Mouse (Mus musculus): ENCODE measurements around the gene Banp. TPM values are rescaled to one million over a fixed set of nuclear protein-coding genes. Genes with fewer than 3 reads are reported as not detected.

Gene Banp
- polyA plus RNA-seq, 1 experiment from 2014 or later: 42.3 TPM

DNA sequence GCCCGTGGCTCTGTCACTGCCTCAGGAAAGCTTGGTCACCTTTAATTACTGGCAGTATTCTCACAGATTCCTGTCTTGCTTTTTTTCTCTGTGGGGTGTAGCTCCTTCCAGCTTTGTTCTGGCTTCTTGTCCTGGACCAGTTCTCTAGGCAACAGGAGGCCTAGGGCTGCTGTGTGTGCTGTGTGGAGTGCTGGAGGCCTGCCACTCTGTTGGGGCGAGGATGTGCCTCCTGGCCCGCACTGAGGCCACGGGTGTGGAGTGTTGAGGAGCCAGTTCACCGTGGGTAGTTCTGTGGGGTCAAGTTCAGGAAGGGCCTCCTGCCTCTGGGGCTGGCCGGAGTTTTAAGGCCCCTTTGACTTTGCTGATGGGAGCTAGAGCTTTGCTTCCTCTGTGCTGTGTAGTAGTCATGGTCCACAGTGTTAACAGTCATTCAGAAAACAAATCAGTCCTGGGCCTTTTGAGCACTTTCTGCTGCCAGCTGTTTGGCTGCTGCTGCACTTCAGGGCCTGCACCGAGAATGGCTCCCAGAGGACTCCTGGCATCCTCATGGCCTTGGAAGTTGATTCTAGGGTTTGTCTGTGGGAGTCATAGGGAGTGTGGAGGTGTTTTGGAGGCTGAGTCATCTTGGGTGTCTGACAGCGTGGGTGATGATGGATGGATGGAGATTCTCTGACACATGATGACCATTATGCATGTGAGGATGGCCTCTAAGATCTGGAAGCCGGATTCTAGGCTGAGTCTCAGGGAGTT, 41.1 kb downstream of the Banp start:
- Histone ChIP-seq H3K27ac (no peak overlapping the region), H3K4me3 (replicated peaks) (no peak overlapping the region), H3K4me2 (no peak overlapping the region), H3K9ac (replicated peaks) (no peak overlapping the region), H3K36me3 (peaks cover 90% of the 10 kb centered on the region), H3K27me3 (no peaks in the 10 kb centered on the region), H3K9me3 (no peaks in the 10 kb centered on the region), H3K4me1 (replicated peaks) (no peaks in the 10 kb centered on the region)
- no peak for ATAC-seq (ENCODE audit: insufficient number of reproducible peaks, insufficient read depth, low FRiP score, low TSS enrichment, low read depth)
- WGBS: 88% methylated on average over 9 of the region's 9 CpGs

- WGBS: 86% methylated on average over 7 of the region's 7 CpGs
- Histone ChIP-seq H3K9me3 (no peaks in the 10 kb centered on the region), H3K9ac (replicated peaks) (no peak overlapping the region), H3K4me1 (replicated peaks) (no peaks in the 10 kb centered on the region), H3K4me3 (replicated peaks) (no peak overlapping the region), H3K36me3 (peaks cover 89% of the 10 kb centered on the region), H3K27me3 (no peaks in the 10 kb centered on the region), H3K27ac (no peak overlapping the region), H3K4me2 (no peak overlapping the region)
- no peak for ATAC-seq (ENCODE audit: insufficient number of reproducible peaks, insufficient read depth, low FRiP score, low TSS enrichment, low read depth)
Observed at GRCm38 (mm10) chr8:121991611-121992010, 42.1 kb downstream of the Banp start.

GRCm38 (mm10) chr8:121992911-121993310, 43.4 kb downstream of the Banp start:
- peaks cover 89% of the 10 kb centered on the region for H3K36me3 ChIP-seq
- H3K4me2 ChIP-seq: no peak overlapping the region
- no peaks in the 10 kb centered on the region for H3K9me3 ChIP-seq
- no peaks in the 10 kb centered on the region for H3K4me1 ChIP-seq (replicated peaks)
- ATAC-seq (ENCODE audit: insufficient number of reproducible peaks, insufficient read depth, low FRiP score, low TSS enrichment, low read depth): no peak
- no peak overlapping the region for H3K4me3 ChIP-seq (replicated peaks)
- no peak overlapping the region for H3K27ac ChIP-seq
- H3K27me3 ChIP-seq: no peaks in the 10 kb centered on the region
- 82% methylated on average over 4 of the region's 4 CpGs for WGBS
- H3K9ac ChIP-seq (replicated peaks): no peak overlapping the region

GRCm38 (mm10) chr8:121995112-121995511, 45.6 kb downstream of the Banp start:
- no peaks in the 10 kb centered on the region for H3K9me3 ChIP-seq
- no peak overlapping the region for H3K9ac ChIP-seq (replicated peaks)
- no peak overlapping the region for H3K4me2 ChIP-seq
- no peak for ATAC-seq (ENCODE audit: insufficient number of reproducible peaks, insufficient read depth, low FRiP score, low TSS enrichment, low read depth)
- peaks cover 89% of the 10 kb centered on the region for H3K36me3 ChIP-seq
- no peaks in the 10 kb centered on the region for H3K27me3 ChIP-seq
- 85% methylated on average over 4 of the region's 4 CpGs for WGBS
- H3K27ac ChIP-seq: no peak overlapping the region
- no peaks in the 10 kb centered on the region for H3K4me1 ChIP-seq (replicated peaks)
- no peak overlapping the region for H3K4me3 ChIP-seq (replicated peaks)

DNA sequence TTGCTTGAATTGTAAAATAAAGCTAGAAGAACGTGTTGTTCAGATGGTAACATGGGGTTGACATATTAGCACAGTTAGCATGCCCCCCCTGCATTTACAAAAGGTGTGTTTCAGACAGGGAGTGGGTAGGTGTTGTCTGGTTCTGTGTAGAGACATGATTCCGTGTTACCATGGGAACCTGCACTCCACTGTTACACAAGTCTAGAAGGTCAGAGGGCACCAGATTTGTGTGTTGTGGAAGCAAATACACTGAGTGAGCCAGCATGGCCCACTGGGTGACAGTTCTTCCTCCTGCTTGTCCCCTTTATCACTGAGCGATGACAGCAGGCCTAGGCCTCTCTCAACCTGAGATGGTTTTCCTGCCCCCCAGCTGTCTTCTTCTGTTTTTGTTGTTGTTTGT, 46.3 kb downstream of the Banp start:
- no peak overlapping the region for H3K4me3 ChIP-seq (replicated peaks)
- H3K4me2 ChIP-seq: no peak overlapping the region
- WGBS: 93% methylated on average over 3 of the region's 3 CpGs
- no peak overlapping the region for H3K27ac ChIP-seq
- no peaks in the 10 kb centered on the region for H3K9me3 ChIP-seq
- ATAC-seq (ENCODE audit: insufficient number of reproducible peaks, insufficient read depth, low FRiP score, low TSS enrichment, low read depth): no peak
- H3K36me3 ChIP-seq: peaks cover 89% of the 10 kb centered on the region
- H3K9ac ChIP-seq (replicated peaks): no peak overlapping the region
- H3K27me3 ChIP-seq: no peaks in the 10 kb centered on the region
- H3K4me1 ChIP-seq (replicated peaks): no peaks in the 10 kb centered on the region

DNA sequence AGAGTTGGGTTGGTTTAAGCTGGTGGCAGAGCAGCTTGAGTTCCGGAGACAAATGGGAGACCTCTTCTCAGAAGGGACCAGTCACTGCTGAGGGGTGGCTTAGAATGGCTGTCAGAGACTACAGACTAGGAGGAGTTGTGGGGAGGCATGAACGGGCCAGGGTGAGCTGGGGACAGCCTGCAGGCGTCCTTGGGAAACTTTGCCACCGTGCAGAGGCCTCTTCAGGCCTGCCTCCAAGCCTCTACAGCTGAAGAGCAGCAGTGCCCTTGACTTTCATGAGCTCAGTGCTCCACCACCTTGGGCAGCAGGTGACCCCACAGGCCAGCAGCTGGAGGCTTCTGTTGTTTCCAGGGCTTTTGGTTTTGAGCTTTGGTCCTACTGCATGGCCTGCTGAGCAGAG, 49.1 kb downstream of the Banp start:
- H3K27me3 ChIP-seq: no peaks in the 10 kb centered on the region
- no peak overlapping the region for H3K27ac ChIP-seq
- no peak for ATAC-seq (ENCODE audit: insufficient number of reproducible peaks, insufficient read depth, low FRiP score, low TSS enrichment, low read depth)
- no peak overlapping the region for H3K4me2 ChIP-seq
- no peaks in the 10 kb centered on the region; the same call in 1 of the 2 replicates for H3K4me1 ChIP-seq (replicated peaks)
- WGBS: 88% methylated on average over 4 of the region's 4 CpGs
- H3K36me3 ChIP-seq: peaks cover 90% of the 10 kb centered on the region
- H3K9ac ChIP-seq (replicated peaks): no peak overlapping the region
- H3K4me3 ChIP-seq (replicated peaks): no peak overlapping the region
- no peaks in the 10 kb centered on the region for H3K9me3 ChIP-seq

DNA sequence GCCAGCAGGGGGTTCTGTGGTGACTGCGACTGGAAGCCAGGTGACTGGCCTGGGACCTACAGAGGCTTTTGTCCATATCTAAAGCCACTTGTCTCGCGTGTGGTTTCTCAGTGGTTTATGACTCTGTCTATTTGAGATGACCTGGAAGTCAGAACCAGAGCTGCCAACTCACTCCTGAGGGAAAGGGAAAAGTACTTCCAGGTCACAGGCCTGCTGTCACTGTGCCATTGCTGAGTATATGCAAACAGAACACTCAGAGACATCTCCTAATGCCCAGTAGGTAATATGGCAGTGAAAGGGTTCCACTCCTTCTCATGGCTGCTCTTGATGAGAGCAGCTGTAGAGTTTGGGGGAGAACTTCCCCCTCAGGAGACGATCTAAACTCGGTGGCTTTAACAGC, 49.7 kb downstream of the Banp start:
- Histone ChIP-seq H3K9me3 (no peaks in the 10 kb centered on the region), H3K36me3 (peaks cover 92% of the 10 kb centered on the region), H3K27ac (no peak overlapping the region), H3K4me2 (no peak overlapping the region), H3K27me3 (no peaks in the 10 kb centered on the region), H3K9ac (replicated peaks) (no peak overlapping the region), H3K4me1 (replicated peaks) (no peaks in the 10 kb centered on the region; the same call in 1 of the 2 replicates), H3K4me3 (replicated peaks) (no peak overlapping the region)
- 86% methylated on average over 5 of the region's 5 CpGs for WGBS
- ATAC-seq (ENCODE audit: insufficient number of reproducible peaks, insufficient read depth, low FRiP score, low TSS enrichment, low read depth): no peak

DNA sequence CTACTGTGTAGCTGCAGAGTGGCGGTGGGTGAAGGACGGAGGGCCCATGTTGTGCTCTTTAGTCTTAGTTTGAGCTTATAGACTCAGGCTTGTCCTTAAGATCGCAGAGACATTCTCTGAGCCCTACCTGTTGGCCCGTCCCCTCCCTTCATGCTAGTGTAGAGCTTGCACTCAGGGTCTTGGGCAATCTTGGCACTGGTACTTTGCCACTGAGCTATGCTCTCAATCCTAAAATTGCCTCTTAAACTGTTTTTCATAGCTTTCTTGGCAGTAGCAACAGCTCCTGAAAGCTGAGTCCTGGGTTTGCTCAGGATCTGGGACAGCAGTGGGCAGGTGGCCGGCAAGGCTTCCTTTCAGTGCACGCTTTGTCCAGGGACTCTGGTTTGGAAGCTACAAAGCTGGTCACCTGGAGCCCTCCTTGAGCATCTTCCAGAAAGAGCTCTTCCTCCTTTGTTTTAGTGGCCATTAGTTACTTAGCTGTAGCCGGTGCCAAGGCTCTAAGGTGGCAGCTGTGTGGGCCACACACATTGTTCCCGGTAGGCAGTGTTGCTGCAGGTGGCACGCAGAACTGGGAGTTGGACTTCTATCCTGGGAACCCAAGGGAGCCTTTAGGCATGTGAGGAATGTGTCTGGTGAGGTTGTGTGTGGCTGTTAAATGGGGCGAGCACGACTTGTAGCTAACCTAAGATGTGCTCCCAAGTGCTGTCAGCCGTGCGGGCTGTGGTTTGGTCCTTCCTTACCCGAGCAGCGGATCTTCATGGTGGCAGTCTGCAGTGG, 52.0 kb downstream of the Banp start:
- Histone ChIP-seq H3K27me3 (no peaks in the 10 kb centered on the region), H3K9ac (replicated peaks) (no peak overlapping the region), H3K4me1 (replicated peaks) (no peaks in the 10 kb centered on the region; the same call in 1 of the 2 replicates), H3K36me3 (peaks cover 92% of the 10 kb centered on the region), H3K4me2 (no peak overlapping the region), H3K4me3 (replicated peaks) (no peak overlapping the region), H3K27ac (no peak overlapping the region), H3K9me3 (no peaks in the 10 kb centered on the region)
- no peak for ATAC-seq (ENCODE audit: insufficient number of reproducible peaks, insufficient read depth, low FRiP score, low TSS enrichment, low read depth)
- 86% methylated on average over 15 of the region's 15 CpGs for WGBS

- no peak for ATAC-seq (ENCODE audit: insufficient number of reproducible peaks, insufficient read depth, low FRiP score, low TSS enrichment, low read depth)
- Histone ChIP-seq H3K4me3 (replicated peaks) (no peak overlapping the region), H3K9ac (replicated peaks) (no peak overlapping the region), H3K9me3 (no peaks in the 10 kb centered on the region), H3K4me1 (replicated peaks) (no peaks in the 10 kb centered on the region; the same call in 1 of the 2 replicates), H3K4me2 (no peak overlapping the region), H3K27ac (no peak overlapping the region), H3K36me3 (peaks cover 92% of the 10 kb centered on the region), H3K27me3 (no peaks in the 10 kb centered on the region)
- WGBS: 89% methylated on average over 8 of the region's 8 CpGs
Observed at GRCm38 (mm10) chr8:122003646-122004045, 54.1 kb downstream of the Banp start.

DNA sequence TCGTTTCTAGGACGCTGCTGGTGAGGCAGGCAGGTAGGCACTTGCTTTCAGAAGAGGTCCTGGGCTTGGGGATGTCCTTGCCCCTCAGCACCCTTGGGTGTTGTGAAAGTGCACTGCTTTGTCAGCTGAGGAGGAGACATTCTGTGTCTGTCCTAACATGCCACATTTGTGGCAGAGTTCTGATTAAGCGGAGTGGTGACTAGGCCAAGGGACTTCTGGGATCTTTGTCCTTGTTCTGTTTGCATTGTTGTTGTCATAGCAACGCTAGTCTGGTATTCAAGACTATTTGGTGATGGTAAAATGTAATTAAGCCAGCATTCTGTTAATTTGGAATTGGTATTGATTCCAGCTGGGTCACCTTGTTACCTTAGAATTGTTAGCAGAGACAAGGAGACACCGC, 54.6 kb downstream of the Banp start:
- Histone ChIP-seq H3K36me3 (peaks cover 92% of the 10 kb centered on the region), H3K9ac (replicated peaks) (no peak overlapping the region), H3K4me2 (no peak overlapping the region), H3K4me3 (replicated peaks) (no peak overlapping the region), H3K27ac (no peak overlapping the region), H3K9me3 (no peaks in the 10 kb centered on the region), H3K27me3 (no peaks in the 10 kb centered on the region), H3K4me1 (replicated peaks) (no peaks in the 10 kb centered on the region; the same call in 1 of the 2 replicates)
- 95% methylated on average over 5 of the region's 5 CpGs for WGBS
- no peak for ATAC-seq (ENCODE audit: insufficient number of reproducible peaks, insufficient read depth, low FRiP score, low TSS enrichment, low read depth)

DNA sequence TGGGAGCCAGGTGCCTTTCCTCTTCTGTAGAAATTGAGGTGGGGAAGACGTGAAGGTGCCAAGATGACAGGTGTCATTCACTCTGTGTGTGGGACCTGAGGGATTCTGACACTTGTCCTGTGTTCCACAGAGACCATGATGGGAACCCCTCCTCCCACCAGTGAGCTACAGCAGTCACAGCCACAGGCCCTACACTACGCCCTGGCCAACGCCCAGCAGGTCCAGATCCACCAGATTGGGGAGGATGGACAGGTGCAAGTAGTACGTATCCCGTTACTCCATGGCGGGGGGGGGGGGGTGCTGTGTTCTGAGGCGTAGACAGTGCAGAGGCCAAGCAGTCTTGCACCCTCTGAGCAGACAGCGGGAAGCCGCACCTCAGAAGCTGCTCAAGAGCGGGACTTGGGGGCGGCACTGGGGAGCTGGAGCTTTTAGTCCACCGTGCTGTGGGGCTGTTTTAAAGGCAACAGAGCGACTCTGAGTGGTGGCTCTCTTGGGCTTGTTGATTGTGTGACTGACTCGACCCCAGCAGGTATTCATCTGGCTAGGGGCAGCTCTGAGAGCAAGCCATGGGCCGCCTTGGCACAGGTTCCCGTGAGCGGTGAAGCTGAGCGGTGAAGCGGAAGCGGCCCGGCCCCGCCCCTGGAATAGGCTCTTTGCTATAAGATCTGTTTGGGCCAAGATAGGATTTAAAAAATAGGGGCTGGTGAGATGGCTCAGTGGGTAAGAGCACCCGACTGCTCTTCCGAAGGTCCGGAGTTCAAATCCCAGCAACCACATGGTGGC, 56.1 kb downstream of the Banp start:
- no peaks in the 10 kb centered on the region for H3K27me3 ChIP-seq
- no peaks in the 10 kb centered on the region; the same call in 1 of the 2 replicates for H3K4me1 ChIP-seq (replicated peaks)
- WGBS: 91% methylated on average over 25 of the region's 25 CpGs
- H3K36me3 ChIP-seq: peaks cover 90% of the 10 kb centered on the region
- no peak for ATAC-seq (ENCODE audit: insufficient number of reproducible peaks, insufficient read depth, low FRiP score, low TSS enrichment, low read depth)
- no peak overlapping the region for H3K4me3 ChIP-seq (replicated peaks)
- H3K9ac ChIP-seq (replicated peaks): no peak overlapping the region
- H3K4me2 ChIP-seq: no peak overlapping the region
- H3K27ac ChIP-seq: no peak overlapping the region
- H3K9me3 ChIP-seq: no peaks in the 10 kb centered on the region
